Mouse (Mus musculus): ENCODE measurements at regions not wholly inside any gene's neighbourhood (a gene's known extent, or its start where the extent isn't known, plus 50 kb on each side); places are given as distances from the start of the nearest gene placed in this dataset.

- TF ChIP-seq EP300 (IDR thresholded peaks at IDR 0.05; ENCODE audit: low read depth) (no peak), CTCF (IDR thresholded peaks at IDR 0.05; ENCODE audit: low read depth) (no peak)
Observed at GRCm38 (mm10) chr10:37072061-37072460, 66.7 kb downstream of the Marcks start.
